Mouse (Mus musculus) adrenal gland, postnatal 14 days (tissue): ENCODE measurements around the gene Ift22. TPM values are rescaled to one million over a fixed set of nuclear protein-coding genes. Genes with fewer than 3 reads are reported as not detected.

Experiments
- DNase-seq: peaks from one replicate; pipeline ENCODE4 v3.0.0; 2021; ENCODE audit warnings: mixed read lengths
- long read RNA-seq, 2 experiments: library from polyadenylated mRNA; stranded (forward); transcript quantifications; one replicate each; pipeline ENCODE4 v2.0.0; 2021
- total RNA-seq: library from RNA; stranded (reverse); gene quantifications from 2 replicates; pipeline ENCODE4 v1.2.3, GENCODE M21; 2021

Ift22 gene
- 24.9 and 26.4 TPM in 2 replicates for total RNA-seq
- long read RNA-seq, experiment 1, transcript Ift22-205 (5 exons, 3,071 nt): major isoform, 14 of 22 reads
- long read RNA-seq, experiment 1, partial matches to known transcripts: 0 of 22 reads
- long read RNA-seq, experiment 1, other reads (novel, unspliced or antisense): 7 of 22 reads
- long read RNA-seq, experiment 2, transcript Ift22-205 (5 exons, 3,071 nt): major isoform, 8 of 16 reads
- long read RNA-seq, experiment 2, partial matches to known transcripts: 2 of 16 reads
- long read RNA-seq, experiment 2, other reads (novel, unspliced or antisense): 2 of 16 reads

DNA sequence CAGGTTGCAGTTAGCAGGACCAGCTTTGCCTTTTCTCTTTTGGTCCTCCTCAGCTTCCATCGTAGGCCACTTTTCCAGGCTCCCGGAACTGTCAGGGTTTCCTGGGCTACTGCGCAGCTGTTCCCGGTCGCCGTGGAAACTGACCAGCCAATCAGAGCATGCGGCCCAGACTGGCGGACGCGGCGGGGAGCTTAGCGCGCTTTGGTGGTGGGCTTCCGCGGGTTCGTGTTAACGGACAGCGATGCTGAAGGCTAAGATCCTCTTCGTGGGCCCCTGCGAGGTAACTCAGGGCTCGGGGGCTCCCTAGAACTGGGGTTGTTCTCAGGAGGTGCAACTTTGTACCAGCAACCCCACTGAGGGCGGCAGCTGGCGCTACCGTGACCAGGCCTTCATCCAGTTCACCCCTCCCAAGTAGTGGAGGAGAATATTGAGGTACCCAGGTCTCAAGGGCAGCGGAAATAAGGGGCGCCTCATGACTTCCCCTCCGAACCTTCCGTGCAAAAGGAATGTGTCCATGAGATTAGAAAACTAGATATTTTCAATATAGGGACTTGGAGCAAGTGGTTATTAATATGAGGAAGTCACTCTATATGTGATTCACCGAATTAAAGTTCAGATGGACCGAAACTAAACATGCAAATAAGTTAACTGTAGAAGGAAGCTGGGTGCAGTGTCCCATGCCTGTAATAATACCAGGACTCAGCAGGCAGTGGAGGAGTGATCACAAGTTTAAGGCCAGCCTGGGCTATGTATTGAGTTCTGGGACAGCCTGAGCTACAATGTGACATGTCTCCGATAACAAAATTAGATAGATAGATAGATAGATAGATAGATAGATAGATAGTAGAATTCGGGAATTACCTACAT, at the start of gene Ift22:
Gene Ift22, plus strand, starts transcription at position 160 of the 867 bp plus-strand sequence.
- DNase-seq: peak; percentile 97

DNA sequence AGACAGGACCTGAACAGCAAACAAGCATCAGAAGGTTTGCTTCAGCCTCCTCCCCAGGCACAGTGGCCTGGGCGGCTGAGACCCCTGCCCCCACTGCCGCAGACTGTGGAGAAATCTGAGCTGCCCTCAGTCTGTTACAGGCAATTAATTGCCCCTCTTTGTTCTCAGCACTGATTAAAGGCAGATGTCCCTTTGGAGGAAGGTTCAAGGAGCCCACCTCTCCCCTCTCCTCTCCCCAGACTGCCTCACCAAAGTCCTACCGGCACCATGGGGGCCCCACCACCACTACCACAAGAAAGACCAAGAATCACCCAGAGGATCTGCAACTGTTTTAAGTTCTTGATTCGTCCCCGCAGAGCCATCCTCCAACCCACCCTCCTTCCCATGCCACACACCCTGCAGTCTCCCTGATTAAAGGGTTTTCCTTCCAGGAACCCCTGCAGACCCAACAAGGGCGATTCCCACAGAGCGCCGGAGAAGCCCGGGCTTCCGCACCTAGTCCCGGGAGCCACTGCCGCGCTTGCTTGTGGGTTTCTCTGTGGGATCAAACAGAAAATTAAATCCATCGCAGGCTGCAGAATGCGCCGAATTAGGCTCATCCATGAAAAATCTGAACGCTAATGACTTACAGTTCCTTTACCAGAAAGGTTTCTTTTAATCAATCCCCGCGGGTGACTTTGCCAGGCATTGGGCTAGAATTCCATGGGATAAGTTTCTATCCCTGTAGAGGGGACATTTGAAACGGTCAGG, 46.6 kb upstream of the Ift22 start:
- DNase-seq: no peak

DNA sequence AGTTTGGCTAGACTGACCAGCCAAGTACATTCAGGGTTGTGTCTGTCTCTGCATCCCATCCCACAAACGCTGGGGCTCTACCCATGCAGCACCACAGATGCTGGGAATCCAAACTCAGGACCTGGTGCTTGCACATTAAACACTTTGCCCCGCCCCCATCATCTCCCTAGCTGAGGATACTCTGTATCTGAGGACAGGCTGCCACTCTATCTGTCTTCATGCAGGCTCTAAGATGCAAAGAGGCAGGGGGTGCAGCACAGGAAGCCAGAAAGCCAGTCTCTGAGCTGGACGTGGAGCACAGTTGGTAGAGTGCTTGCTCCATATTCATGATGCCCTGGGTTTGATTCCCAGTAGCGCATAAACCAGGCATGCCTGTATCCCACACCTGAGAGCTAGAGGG, 45.1 kb upstream of the Ift22 start:
- DNase-seq: no peak

DNA sequence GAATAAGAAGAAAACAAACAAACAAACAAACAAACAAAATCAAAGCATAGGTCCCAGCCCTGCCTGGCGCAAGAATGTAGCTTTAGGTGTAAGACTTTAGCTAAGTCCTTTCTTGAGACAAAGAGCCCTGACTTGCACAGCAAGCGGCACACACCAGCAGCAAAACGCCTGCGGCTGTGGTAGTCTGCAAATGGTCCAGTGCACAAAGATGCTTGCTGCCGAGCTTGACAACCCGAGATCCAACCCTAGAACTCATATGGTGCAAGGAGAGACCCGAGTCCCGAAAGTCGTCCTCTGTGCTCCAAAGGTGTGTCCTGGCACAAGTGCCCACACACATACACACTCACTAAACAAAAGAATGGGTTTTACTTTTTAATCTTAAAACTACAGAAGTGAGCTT, 44.7 kb upstream of the Ift22 start:
- DNase-seq: no peak

DNA sequence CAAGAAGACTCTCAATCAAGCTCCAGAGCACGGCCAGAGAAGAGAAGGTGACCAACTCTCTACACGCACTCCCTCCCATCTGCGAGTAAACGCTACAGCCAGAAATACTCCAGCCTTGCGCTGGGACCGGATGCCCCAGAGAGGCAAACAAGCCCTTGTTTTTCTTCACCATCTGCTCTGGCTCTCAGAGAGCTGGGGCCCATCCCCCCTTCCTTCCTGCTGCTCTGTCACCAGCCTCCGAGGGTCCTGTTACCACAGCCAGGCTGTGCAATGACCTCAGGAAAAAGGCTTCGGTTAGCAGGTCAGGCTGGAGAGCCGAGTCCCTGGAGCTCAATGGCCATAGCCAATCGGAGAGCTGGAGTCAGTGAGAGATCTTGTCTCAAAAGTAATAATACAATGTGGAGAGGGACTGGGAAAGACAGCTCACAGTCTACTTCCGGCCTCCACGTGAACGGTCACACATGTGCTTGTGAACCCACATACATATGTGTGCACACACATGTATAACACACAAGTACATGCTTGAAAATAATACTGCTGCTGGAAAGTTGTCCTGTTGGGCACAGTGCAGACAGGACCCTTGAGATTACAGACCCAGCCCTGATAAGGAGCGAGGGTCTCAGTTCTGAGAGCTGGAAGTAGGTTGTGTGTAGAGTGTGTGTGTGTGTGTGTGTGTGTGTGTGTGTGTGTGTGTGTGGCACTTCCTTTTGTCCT, 43.8 kb upstream of the Ift22 start:
- peak; percentile 64 for DNase-seq

DNA sequence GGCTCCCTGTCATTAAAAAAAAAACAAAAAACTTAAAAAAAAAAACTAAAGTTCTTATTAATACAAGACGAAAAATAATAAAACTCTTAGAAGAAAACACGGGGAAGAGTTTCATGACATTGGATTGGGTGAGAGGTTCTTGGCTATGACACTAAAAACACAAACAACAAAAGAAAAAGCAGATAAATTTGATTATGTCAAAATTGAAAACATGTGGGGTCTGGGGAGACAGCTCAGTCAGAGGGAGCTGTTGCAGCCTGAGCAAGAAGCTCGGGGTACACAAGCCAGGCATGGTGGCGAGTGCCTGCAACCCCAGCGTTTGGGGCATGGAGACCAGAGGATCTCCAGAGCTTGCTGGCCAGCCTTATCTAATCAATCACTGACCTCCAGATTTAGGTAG, 40.2 kb upstream of the Ift22 start:
- DNase-seq: no peak

DNA sequence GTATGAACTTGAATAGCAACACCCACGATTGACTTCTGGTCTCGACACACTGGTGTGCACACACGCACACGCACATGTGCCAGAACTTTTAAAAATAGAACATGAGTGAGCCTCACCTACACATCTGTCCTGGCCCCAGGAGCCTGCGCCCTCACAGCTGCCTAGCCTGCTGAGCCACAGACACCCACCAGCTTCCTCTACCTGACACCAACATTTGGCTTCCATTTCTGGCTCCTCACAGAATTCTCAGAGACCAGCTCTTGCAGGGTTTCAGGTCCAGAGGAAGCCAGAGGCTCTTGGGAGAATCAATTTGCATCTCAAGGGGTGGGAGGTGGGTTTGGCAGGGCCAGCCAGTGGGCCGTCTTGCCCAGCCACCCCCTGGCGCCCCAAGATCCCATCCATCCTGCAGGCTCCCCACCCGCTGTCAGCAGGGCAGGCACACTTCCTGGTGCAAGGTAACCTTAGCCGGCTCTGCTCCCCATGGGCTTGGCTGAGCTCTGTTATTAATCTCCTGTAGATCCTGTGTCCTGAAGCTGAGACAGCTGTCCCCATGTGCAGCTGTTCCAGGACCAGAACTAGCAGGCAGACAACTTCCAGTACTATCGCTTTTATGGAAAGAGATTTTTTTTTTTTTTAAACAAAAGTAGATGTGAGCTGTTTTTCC, 38.4 kb upstream of the Ift22 start:
- no peak for DNase-seq

DNA sequence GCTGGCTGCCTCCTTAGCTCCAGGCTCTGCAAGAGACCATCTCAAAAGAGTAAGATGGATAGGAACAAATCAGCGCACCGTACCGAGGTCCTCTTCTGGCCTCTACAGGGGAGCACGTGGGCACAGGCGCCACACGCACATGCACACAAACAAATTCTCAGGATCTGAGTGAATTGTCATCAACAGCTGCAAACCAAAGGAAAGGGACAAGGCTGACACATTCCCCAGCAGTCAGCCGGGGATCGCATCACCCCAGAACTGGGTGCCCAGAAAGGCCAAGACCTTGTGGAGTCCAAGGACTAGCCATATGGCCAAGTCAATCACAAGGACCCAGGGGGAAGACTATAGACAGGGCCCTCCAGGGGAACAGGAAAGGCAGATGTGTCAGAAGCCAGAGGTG, 35.5 kb upstream of the Ift22 start:
- no peak for DNase-seq

DNA sequence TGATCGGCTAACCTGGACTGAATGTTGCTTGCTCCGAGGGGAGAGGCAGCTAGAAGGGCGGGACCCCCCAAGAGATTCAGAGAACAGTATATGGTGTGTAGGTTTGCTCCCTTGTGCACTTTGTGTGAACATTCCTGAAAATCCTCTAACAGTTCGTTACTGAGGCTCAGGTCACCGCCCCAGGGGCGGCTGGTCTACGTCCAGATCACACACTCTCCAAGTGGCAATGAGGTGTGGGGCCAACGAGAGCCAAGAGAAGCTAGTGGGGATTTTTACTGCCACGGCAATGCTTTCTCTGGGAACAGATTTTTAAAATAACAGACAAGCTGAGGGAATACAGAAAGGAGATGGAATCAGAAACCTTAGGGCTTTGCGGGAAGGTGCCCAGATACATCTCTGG, 33.7 kb upstream of the Ift22 start:
- DNase-seq: no peak

DNA sequence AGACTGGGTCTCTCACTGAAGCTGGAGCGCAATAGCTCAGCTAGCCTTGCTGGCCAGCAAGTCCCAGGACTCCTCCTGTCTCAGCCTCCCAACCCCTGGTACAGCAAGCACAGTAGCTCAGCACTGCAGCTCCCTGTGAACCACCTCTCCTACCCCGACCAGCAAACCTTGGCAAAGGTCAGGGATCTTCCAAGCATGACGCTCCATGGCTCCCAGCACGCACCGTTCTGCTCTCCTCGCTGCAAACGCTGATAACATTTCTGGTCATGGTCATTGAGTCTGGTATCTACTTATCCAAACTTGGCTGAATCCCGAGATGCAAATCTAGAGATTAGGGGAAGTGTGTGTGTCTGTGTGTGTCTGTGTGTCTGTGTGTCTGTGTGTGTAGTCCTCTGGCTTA, 27.8 kb upstream of the Ift22 start:
- peak; percentile 48 for DNase-seq

DNA sequence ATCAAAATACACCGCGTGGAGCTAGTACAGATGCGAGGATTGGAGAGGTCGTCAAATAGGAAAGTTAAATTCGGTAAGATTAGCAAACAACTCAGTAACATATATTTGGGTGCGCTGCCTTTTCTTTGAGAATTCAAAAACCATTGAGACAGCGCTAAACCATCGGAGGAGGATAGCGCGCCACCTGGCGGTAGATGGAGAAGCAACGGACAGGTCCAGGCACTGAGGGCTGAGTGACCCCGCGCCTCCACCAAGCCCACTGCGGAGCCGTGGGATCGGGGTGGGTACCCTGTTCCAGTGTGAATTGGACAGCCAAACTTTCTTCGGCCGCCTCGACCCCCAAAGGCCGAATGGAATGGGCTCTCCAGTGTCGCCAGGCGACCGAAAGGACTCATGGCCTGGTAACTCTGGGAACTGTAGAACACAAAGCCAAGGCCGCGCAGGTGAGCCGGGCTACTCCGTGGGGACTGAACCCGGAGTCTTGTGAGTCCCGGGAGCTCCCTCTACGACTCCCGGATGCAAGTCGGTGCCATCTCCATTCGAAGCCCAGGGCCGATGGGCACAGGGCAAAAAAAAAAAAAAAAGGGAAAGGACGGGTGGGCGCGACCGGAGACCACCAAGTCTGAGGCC, 26.5 kb upstream of the Ift22 start:
- peak; percentile 87 for DNase-seq

DNA sequence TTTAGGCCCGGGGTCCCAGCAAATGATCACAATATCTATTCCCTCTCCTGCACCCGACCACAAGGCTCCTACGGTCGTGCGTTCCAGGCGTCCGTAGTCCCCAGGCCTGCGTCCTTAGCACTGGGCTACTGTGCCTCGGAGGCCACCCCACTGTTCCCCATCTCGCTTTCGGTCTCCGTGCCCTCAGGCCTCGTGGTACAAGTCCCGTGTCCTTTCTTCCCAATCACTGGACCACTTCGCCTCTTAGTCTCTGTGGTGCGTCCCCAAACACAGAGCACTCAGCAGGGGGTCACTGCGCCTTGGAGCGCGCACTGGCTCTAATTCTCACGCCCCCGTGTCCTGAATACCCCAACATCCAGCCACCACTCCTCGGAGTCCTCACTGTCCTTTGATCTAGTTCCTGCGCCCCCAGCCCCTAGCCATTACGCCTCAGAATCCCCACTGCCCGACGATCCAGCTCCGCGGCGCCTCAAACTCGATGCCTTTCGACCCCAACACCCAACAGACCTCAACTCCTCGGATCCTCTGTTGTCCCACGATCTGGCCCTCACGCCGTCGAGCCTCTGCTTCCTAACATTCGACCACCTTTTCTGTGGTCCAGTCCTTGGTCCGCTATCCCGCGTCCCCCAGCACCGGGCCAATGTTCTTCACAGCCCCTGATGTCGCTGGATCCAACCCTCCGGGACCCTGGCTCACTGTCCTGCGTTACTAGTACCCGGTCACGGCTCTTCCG, 25.7 kb upstream of the Ift22 start:
- no peak for DNase-seq

DNA sequence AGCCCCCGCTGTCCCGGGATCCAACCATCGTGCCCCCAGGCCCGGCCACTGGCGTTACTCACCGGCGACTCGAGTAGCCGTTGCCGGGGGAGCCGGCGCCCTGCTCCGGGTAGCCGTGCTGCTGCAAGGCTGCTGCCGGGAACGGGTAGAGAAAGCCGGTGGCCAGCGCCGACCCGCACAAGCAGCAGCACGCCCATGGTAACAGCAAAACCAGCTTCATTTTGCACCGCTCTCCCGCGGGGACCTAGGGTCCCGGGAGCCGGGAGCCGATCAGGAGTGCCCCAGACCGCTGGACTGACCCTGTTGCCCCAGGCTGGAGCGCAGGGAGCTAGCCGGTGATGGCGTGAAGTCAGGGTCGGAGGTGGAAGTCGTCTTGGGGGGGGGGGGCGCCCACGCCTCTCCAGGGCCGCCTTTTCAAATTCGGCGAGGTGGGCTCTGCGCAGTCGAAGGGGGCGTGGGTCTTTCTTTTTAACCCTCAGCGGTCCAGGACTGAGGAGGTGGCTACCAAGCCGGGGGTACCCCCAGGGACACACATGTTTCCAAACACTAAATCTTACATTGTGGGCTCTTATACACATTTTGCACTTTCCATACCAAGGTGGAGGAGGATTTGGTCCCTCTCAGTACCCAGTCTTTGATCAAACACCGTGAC, 25.0 kb upstream of the Ift22 start, which contains the start of gene Col26a1:
Gene Col26a1, minus strand, starts transcription at position 422 of the 652 bp plus-strand sequence.
- DNase-seq: peak; percentile 37

DNA sequence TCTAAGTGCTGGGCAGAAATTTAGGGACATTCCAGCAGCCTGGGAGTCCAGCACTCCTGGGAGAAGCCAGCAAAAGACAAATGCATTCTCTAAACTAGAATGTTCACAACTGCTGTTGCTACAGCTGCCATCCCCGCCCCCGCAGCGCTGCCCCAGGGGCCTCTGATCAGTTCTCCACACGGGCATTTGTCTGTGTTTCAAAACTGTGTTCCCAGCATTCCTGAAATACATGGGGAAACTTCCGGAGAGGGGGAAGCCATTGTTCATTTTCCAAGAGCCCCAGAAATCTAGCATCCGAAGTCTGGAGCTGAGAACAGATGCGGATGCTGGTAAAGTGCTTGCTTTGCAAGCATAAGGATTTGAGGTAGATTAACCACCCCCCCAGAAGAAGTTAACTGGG, 21.0 kb upstream of the Ift22 start:
- DNase-seq: no peak

DNA sequence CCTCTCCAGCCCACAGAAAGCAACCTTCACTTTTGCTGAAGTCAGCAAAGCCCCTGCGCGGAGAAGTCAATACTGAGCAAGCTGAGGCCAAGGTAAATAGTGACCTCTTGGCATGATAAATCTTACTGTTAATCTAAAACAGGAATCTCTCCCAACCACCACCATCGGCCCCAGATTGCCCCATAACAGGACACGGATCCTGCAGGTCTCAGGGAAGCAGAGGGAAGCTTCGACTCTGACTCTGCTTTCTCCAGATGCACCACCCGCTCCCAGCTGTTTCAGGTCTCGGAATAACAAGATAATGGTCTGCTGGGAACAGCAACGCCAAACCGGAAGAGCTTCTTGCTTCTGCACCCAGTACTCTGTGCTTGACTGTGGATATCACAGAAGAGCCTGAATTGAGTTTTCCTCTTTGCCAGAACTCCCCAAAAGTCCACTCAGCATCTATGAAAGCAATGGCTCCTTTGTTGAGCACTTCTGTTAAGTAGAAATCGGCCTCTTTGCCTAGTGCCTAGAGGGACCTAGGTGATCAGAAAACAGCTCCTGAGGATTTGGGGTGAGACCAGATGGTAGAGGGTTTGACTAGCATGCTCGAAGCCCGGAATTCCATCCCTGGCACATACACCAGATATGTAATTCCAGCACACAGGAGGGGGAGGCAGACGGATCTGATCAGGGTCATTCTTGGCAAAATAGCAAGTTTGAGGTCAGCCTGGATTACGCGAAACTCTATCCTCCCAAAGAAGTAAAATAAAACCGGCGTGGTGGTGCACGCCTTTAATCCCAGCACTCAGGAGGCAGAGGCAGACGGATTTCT, 19.2 kb upstream of the Ift22 start:
- no peak for DNase-seq

DNA sequence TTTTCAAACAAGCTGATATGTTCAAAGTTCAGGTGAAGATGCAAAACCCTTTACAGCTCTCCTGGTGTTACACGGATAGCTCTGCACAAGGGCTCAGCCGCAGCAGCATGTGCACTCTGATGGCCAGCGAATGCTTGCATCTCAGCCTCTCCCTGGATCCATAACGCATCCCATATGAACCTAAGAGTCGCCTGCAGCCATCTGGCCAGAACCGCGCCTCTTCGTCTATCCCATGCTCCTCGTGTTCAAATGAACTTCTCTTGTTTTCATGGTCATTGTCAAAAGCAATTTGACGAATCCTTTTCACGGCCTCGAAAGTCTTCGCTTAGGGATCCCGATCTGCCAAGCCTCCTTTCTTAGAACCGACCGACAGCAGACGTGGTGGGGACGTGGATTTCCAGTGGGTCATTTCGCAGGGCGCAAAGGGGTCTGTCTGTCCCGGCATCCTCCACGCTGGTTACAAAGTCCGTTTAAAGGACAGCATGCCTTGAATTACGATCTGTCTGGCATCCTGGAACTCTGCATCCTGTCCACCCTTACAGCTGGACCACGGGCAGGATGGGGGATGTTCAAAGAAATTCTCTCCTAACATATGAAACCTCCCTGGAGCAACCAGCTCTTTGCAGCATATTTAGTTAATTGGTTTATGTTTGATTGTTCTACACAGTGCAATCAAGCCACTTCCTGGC, 13.0 kb upstream of the Ift22 start:
- no peak for DNase-seq

DNA sequence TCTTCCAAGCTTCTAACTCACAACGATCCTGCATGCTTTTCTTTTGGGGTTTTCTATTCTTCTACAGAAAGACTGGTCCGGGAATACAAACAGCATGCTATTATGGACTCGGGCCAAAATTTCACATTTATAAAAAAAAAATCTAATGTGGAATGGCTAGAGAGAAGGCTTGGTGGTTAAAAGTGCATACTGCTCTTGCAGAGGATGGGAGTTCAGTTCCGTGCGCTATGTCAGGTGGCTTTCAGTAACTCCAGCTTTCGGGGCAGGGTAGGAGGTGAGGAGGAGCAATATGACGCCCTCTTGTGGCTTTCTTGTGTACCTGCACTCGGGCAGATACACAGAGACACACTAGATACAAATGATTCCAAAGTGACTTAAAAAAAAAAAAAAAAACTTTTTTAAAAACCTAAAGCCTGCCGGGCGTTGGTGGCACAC, 12.4 kb upstream of the Ift22 start:
- no peak for DNase-seq

DNA sequence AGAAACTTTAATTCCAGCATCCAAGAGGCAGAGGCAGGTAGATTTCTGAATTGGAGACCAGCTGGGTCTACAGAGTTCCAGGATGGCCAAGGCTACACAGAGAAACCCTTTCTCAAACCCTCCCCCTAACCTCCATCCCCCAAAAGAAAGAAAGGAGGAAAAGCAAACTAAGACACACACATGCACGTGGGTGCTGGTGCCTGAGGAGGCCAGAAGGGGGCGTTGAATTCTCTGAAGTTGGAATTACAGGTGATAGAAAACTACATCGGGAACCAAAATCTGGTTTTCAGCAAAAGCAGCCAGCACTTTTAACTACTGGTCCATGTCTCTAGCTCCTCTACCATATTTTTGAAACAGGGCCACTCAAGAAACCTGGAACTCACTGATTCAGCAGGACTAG, 3.3 kb upstream of the Ift22 start:
- DNase-seq: no peak
